Mouse (Mus musculus) 416B (cell line): ENCODE data around the gene Syngr4.
A peak's percentile ranks its signal among the peaks of the same experiment; 100 is the strongest.
"Not testable (repeated sequence)": the region's sequence is repeated elsewhere in the genome, so short reads cannot be mapped to it uniquely, and the experiment has no call there.

Source experiments
- DNase-seq: peaks from one replicate; pipeline ENCODE4 v3.0.0; 2011; ENCODE audit warnings: low read depth

Gene Syngr4

DNA sequence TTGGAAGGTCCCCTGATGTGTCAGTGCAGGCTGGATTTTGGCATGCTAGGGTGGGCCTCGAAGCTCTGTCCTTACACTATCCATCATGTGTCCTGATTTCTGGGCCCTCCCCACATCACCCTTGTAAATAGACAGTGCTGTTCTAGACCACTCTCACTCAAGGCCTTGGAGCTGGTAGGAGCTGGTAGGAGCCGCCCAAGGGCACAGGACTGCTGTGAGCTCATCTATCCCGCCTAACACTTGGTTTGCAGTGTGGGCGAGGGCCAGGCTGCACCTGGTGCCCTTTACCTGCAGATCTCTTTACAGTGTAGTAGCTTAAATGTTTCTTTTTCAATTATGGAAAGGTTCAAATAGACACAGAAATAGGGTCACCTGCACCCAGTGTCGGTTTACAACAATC, 18.5 kb upstream of the Syngr4 start:
- no peak for DNase-seq

DNA sequence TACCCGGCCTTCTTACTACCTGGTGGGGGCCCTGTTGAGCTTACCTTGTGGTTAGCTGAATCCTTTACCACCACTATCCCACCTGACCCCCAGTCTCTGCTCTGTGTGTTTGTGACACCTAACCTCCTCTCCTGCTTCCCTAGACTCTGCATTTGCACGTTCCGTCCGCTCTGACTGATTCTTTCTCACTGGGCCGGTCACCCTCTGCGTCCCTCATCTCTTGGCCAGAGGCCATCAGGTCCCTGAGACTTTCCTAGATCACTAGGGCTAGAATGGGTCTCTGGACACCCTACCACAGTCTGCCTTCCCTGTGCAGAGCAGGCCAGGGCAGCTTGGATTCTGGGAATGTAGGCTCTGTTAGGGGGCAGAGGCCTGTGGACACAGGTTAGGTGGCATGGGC, 17.6 kb upstream of the Syngr4 start:
- DNase-seq: no peak

GRCm38 (mm10) chr7:45909145-45909544, 12.6 kb upstream of the Syngr4 start:
- no peak for DNase-seq

DNA sequence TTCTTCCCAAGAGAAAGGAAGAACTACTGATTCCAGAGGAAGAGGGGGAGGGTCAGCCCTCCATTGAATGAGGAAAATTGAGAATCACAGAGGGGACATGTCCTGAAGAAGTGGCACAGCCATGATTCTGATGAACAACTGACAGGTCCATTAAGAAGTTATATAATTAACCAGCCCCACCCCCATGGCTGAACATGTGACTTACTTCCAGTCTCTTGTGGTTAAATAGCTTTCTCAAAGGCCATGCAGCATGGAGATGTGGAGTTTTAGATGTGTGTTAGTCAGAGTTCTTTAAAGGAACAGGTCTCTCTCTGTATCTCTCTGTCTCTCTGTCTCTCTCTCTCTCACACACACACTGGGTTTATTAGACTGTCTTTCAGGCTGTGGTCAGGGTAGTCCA, 11.9 kb upstream of the Syngr4 start:
- peak; percentile 47 for DNase-seq

DNA sequence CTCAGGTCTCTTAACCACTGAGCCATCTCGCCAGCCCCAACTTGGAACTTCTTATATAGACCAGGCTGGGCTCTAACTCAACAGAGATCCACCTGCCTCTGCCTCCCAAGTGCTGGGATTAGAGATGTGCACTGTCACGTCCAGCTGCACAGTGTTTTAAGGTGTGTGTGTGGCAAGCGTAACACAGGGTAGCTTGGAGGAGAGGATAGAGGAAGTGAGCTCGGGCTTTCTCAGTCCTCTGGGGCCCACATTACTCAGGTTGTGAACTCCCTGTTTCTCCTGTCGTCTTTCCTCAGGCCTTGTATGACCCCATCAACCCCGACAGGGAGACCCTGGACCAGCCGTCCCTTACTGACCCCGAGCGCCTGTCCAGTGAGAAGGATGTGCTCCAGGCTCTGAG, 10.1 kb upstream of the Syngr4 start:
- no peak for DNase-seq

GRCm38 (mm10) chr7:45902481-45903002, 6.0 kb upstream of the Syngr4 start:
- no peak for DNase-seq

DNA sequence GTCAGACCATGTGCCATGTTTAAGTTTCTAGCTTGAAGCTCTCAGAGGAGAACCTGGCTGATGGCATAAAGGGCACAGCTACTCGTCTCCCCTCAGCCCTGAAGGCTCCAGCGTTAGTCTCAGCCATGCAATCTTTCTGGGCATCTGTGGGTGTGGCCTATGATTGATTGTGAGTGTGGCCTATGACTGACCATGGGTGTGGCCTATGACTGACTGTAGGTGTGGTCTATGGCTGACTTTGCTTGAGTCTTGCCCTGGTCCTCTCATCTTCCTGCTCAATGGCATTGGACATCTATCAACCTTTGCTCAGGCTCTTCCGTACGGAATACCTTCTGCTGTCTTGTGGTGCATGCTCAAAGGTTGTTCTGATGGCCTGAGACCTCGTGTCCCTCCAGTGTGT, 5.0 kb upstream of the Syngr4 start:
- DNase-seq: peak; percentile 83

- DNase-seq: peak; percentile 85
Measured at GRCm38 (mm10) chr7:45898125-45898524, 1.6 kb upstream of the Syngr4 start.

DNA sequence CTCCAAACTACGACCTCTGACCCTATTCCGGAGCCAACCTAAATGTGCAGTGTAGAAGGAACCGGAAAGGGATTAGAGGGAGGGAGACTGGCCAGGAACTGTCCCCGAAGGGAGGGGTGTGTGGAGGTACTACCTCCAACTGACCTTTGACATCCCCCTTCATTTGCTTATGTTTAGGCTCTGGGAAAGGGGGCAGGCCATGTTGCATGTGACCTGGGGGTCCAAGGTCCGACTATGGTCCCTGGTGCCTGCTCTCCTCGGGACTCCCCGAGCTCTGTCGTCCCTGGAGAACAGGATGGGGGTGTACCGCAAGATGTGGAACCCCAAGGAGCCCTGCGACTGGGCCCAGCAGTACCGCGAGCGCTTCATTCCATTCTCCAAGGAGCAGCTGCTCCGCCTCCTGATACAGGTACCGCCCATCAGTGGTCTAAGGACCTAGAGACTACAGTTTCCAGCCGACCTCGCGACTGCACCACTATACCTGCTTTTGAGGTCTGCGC, 794 bp upstream of the Syngr4 start:
- DNase-seq: peak; percentile 96

- no peak for DNase-seq
Measured at GRCm38 (mm10) chr7:45895931-45896516, 490 bp downstream of the Syngr4 start.

DNA sequence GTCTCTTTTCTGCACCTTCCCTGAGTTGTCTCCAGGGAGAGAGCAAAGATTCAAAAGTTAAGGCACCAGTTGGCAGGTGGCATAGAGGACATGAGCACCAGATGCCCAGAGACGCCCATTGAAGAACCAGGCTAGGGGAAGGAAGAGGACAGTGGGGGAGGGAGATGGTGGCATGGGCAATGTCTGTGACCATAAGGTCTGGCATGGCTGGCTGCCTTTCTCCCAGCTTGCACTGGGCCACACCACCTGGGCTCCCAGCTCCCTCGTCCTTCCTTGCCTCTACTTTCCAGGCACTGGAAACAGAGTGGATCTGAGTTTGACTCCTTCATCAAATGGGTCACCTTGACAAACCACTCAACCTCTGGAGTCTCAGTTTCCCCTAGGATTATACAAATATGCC, 3.9 kb downstream of the Syngr4 start:
- DNase-seq: no peak

GRCm38 (mm10) chr7:45887246-45887645, 9.3 kb downstream of the Syngr4 start:
- no peak for DNase-seq

GRCm38 (mm10) chr7:45881011-45881410, 15.5 kb downstream of the Syngr4 start:
- no peak for DNase-seq

GRCm38 (mm10) chr7:45880531-45880930, 16.0 kb downstream of the Syngr4 start:
- no peak for DNase-seq

GRCm38 (mm10) chr7:45878278-45878677, 18.2 kb downstream of the Syngr4 start, which contains the start of gene Grin2d:
Grin2d (minus strand) TSS chr7:45878378.
- not testable (repeated sequence) for DNase-seq

- DNase-seq: no peak
Measured at GRCm38 (mm10) chr7:45876895-45877294, 19.6 kb downstream of the Syngr4 start.

DNA sequence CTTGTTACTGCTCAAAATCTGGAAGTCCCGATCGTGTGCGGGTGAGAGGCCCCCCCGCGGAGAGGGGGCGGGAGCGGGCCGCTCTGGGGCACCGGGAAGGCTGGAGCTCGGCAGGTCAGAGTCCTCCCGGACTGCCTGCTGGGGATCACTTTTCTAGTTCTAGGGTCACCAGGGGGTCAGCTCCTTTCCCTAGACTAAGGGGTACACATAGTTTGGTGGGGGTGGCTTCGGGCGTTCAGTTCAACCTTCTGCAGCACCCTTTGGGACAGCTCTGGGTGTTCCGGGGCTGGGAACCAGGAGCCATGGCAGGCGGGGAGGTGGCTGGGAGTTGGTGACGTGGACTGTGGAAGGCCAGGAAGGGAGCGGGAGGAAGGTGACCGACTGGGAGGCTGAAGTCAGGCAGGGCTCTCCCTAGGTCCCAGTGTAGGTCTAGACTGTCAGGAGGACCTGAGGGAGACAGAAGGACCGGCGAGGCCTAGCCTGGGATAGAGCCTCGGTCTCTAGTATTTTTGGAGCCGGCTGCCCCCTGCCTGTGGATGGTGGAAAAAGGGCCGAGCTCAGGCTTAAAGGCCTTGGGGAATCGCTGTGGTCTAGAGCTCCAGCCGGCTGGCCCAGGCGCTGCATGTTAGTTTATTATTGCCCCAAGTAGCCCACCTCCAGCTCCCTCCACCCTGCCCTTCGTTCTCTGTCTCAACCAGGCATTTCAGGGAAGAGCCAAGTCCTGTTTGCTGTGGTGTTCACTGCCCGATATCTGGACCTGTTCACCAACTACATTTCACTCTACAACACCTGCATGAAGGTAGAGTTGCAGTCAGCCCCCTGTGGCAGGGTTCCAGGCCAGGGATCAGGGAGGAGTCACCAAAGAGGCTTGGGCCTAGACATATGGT, 23.2 kb downstream of the Syngr4 start:
- DNase-seq: peak; percentile 35

- peak; percentile 86 for DNase-seq
Measured at GRCm38 (mm10) chr7:45872624-45873023, 23.9 kb downstream of the Syngr4 start, which contains the start of gene Kdelr1. Kdelr1 (plus strand) TSS chr7:45872772.

DNA sequence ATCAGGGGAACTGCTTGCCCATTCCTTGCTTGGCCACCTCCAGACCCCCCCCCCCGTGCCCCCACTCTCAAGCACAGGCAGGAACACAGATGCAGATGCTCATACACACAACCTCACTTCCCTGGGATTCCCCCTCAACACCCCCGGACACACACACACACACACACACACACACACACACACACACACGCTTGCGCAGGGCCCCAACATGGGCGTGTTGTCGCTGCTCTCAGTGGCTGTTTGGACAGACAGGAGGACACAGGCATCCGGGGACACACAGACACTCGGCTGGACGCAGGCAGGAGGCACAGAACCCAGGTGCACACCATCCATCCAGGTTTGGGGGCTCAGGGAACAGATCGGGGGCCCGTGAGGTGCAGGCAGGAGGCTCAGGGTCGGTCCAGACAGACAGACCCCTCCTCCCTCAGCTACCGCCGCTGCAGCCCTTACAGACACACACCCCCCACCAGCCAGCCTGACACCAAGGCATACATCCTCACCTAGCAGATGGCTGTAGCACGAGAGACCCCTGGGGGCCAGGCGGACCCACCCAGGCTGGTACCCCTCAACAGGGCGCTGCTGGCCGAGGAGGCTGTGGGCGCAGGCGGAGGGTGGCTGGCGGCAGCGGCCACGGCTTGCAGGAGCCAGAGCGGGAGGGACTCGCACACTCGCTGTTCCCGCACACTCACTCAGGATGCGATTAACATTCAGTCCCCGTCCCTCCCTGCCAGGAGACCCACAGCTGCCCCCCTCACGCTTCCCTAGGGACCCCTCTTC, 26.0 kb downstream of the Syngr4 start:
- DNase-seq: no peak

DNA sequence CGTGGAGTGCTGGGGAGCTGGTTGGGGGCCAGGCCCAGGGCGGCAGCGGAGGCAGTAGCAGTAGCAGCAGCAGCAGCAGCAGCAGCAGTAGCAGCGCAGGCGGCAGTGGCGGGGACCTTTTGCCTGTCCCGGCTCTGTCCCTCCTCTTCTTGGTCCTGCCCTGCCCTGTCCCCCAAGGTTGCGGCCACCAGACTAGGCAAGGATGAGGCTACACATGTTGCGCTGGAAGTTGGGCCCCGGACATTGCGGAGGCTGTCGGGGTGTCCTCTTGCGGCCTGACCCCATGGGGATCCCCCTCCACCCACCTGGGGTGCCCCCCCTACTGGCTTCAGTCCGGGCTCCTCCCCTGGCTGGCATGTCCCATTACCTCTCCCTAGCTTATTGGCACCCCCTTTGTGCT, 26.7 kb downstream of the Syngr4 start:
- DNase-seq: no peak

- no peak for DNase-seq
Measured at GRCm38 (mm10) chr7:45869107-45869670, 27.3 kb downstream of the Syngr4 start.

- no peak for DNase-seq
Measured at GRCm38 (mm10) chr7:45867871-45868270, 28.6 kb downstream of the Syngr4 start.
